Mouse (Mus musculus): Measurements from ENCODE around the gene Kcnmb4. TPM values are rescaled to one million over a fixed set of nuclear protein-coding genes. Genes with fewer than 3 reads are reported as not detected.
A peak's percentile ranks its signal among the peaks of the same experiment; 100 is the strongest.

Gene Kcnmb4
- total and polyA plus RNA-seq, 3 experiments, result 0.80 to 1.1 (median 1.0) TPM

DNA sequence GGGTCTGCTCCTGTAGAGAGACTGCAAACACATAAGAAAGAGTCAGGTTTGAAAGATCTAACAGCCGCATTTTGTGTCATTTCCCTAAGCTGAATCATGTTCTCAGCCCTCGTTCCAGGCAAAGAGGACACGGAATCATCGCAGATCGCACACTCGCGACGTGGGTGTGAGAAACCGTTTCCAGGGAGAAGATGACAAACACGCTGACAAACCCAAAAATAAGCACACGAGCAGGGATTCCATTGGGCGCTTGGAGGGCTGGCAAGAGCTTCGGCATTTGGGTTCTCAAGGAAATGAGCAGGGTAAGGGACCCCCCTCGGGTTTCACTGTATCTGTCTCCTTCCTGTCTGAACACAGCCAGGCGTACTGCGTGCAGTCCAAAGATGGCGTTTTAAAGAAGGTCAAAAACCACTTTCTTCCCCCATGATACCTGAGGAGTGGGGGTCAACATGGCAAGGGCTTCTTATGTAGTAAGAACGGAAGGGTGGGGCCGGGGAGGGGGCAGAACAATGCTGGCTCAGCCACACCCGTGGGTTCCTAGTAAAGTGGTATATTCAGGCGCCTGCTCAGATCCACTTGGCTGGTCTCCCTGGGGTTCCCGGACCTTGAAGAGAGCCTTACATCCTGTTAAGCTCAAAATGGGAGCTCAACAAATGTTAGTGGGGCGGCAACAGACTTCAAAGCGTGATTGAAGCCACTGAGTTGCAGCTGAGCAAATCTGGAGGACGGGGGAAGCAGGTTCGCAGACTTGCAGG, 45.5 kb downstream of the Kcnmb4 start:
- Histone ChIP-seq H3K27me3 (replicated peaks) (no peaks in the 10 kb centered on the region), H3K4me2 (ENCODE audit: insufficient read depth, low read depth, poor library complexity, severe bottlenecking) (no peak overlapping the region), H3K9me3 (replicated peaks; ENCODE audit: low read length) (no peaks in the 10 kb centered on the region), H3K9ac (ENCODE audit: insufficient read depth, low read depth) (no peak overlapping the region), H3K79me2 (replicated peaks; ENCODE audit: control insufficient read depth, extremely low read depth, insufficient read depth, poor library complexity, severe bottlenecking) (no peaks in the 10 kb centered on the region), H3K4me1 (ENCODE audit: control insufficient read depth in 1 of 2, insufficient read depth in 2 of 2) (peaks cover 0 to 8% of the 10 kb centered on the region in 2 experiments; a peak in 1 of 4 replicates), H3K27ac (ENCODE audit: insufficient read depth, low read depth) (no peak overlapping the region), H3K4me3 (replicated peaks in 1 of 3; ENCODE audit: low read depth in 2 of 3, low read length in 2 of 3, poor library complexity in 1 of 3) (no peak overlapping the region), H3K36me3 (replicated peaks in 1 of 2; ENCODE audit: control insufficient read depth in 1 of 2, insufficient read depth in 1 of 2, low read length in 1 of 2) (no peaks in the 10 kb centered on the region)
- no peak for DNase-seq (ENCODE audit: extremely low read depth)
- in situ Hi-C loops (cut with MboI; ENCODE audit: low pct_ligation_motif_present, low pct_unique_long_range_greater_than_20kb, low sequenced_read_pairs), result no loop called here
- dilution Hi-C loops (cut with MboI; ENCODE audit: extremely low pct_ligation_motif_present, extremely low pct_unique_long_range_greater_than_20kb, low sequenced_read_pairs), result no loop called here
- TF ChIP-seq CHD2 (IDR thresholded peaks at IDR 0.05; ENCODE audit: low read length) (no peak), POLR2A (IDR thresholded peaks at IDR 0.05; ENCODE audit: low read depth, low read length) (no peak), RCOR1 (conservative IDR thresholded peaks at IDR 0.05; ENCODE audit: low read depth, low read length) (no peak), ZC3H11A (IDR thresholded peaks at IDR 0.05; ENCODE audit: low read depth, low read length) (no peak), SIN3A (IDR thresholded peaks at IDR 0.05; ENCODE audit: low read length) (no peak), CTCF (conservative IDR thresholded peaks at IDR 0.05 in 1 of 2, IDR thresholded peaks at IDR 0.05 in 1 of 2; ENCODE audit: low read depth in 2 of 2, low read length in 2 of 2) (no peak), TCF12 (IDR thresholded peaks at IDR 0.05; ENCODE audit: low read depth, low read length) (no peak), MYC (IDR thresholded peaks at IDR 0.05; ENCODE audit: low read depth, low read length) (no peak), SMC3 (IDR thresholded peaks at IDR 0.05; ENCODE audit: low read depth, low read length) (no peak), POLR2AphosphoS2 (IDR thresholded peaks at IDR 0.05; ENCODE audit: low read depth, low read length) (no peak), PAX5 (IDR thresholded peaks at IDR 0.05; ENCODE audit: low read length) (no peak), EP300 (IDR thresholded peaks at IDR 0.05; ENCODE audit: low read length) (no peak), USF1 (IDR thresholded peaks at IDR 0.05; ENCODE audit: low read depth, low read length) (no peak), IRF4 (IDR thresholded peaks at IDR 0.05; ENCODE audit: low read depth, low read length) (no peak), RAD21 (IDR thresholded peaks at IDR 0.05; ENCODE audit: low read depth, low read length) (no peak), ETS1 (conservative IDR thresholded peaks at IDR 0.05; ENCODE audit: low read depth, low read length) (no peak), HCFC1 (IDR thresholded peaks at IDR 0.05; ENCODE audit: low read depth, low read length) (no peak), GABPA (IDR thresholded peaks at IDR 0.05; ENCODE audit: insufficient replicate concordance, low read depth, low read length) (no peak), MAFK (IDR thresholded peaks at IDR 0.05; ENCODE audit: insufficient replicate concordance, low read length) (no peak), BHLHE40 (IDR thresholded peaks at IDR 0.05; ENCODE audit: low read depth, low read length) (no peak)

DNA sequence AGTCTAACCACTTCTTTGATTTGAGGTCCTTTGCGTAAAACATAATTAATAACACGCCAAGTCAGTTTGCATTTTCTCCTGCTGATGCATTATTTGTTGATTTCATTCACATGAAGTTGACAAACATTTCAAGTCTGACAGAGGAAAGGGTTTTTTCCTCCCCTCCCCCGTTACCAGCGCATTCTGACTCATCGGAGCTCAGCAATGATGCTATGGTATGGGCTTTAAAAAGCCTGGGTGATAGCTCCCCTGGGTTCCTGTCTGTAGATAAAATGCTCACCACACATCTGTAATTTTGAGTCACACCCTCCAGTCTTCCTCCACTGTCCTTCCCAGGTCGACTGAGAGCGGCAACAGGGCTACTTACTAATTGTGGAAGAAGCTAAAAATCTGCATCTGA, 47.5 kb downstream of the Kcnmb4 start:
- peak overlapping the region; percentile 14; the same call in 1 of the 2 replicates for H3K4me2 ChIP-seq (ENCODE audit: insufficient read depth, low read depth, poor library complexity, severe bottlenecking)
- in situ Hi-C loops (cut with MboI; ENCODE audit: low pct_ligation_motif_present, low pct_unique_long_range_greater_than_20kb, low sequenced_read_pairs), result no loop called here

More for the DNA sequence above, 47.5 kb downstream of the Kcnmb4 start:
- dilution Hi-C loops (cut with MboI; ENCODE audit: extremely low pct_ligation_motif_present, extremely low pct_unique_long_range_greater_than_20kb, low sequenced_read_pairs), result no loop called here
- Histone ChIP-seq H3K27ac (ENCODE audit: insufficient read depth, low read depth) (no peak overlapping the region), H3K79me2 (replicated peaks; ENCODE audit: control insufficient read depth, extremely low read depth, insufficient read depth, poor library complexity, severe bottlenecking) (no peaks in the 10 kb centered on the region; the same call in 1 of the 2 replicates), H3K4me1 (ENCODE audit: control insufficient read depth in 1 of 2, insufficient read depth in 2 of 2) (peaks cover 0 to 8% of the 10 kb centered on the region in 2 experiments; a peak in 1 of 4 replicates), H3K36me3 (replicated peaks in 1 of 2; ENCODE audit: control insufficient read depth in 1 of 2, insufficient read depth in 1 of 2, low read length in 1 of 2) (no peaks in the 10 kb centered on the region), H3K4me3 (replicated peaks in 1 of 3; ENCODE audit: low read depth in 2 of 3, low read length in 2 of 3, poor library complexity in 1 of 3) (no peak overlapping the region), H3K9ac (ENCODE audit: insufficient read depth, low read depth) (no peak overlapping the region), H3K9me3 (replicated peaks; ENCODE audit: low read length) (no peaks in the 10 kb centered on the region), H3K27me3 (replicated peaks) (no peaks in the 10 kb centered on the region)
- peak; percentile 27 for DNase-seq (ENCODE audit: extremely low read depth)
- TF ChIP-seq SIN3A (IDR thresholded peaks at IDR 0.05; ENCODE audit: low read length) (no peak), SMC3 (IDR thresholded peaks at IDR 0.05; ENCODE audit: low read depth, low read length) (no peak), UBTF (IDR thresholded peaks at IDR 0.05; ENCODE audit: low read depth, low read length) (no peak), USF2 (conservative IDR thresholded peaks at IDR 0.05; ENCODE audit: low read depth, low read length) (no peak), CHD1 (IDR thresholded peaks at IDR 0.05; ENCODE audit: low read depth, low read length) (no peak), MAX (IDR thresholded peaks at IDR 0.05; ENCODE audit: low read length) (no peak), GABPA (IDR thresholded peaks at IDR 0.05; ENCODE audit: insufficient replicate concordance, low read depth, low read length) (no peak), MYC (IDR thresholded peaks at IDR 0.05; ENCODE audit: low read depth, low read length) (no peak), CHD2 (IDR thresholded peaks at IDR 0.05; ENCODE audit: low read length) (no peak), POLR2AphosphoS2 (IDR thresholded peaks at IDR 0.05; ENCODE audit: low read depth, low read length) (no peak), PAX5 (IDR thresholded peaks at IDR 0.05; ENCODE audit: low read length) (no peak), EP300 (IDR thresholded peaks at IDR 0.05; ENCODE audit: low read length) (no peak), ZNF384 (IDR thresholded peaks at IDR 0.05; ENCODE audit: low read depth, low read length) (no peak), JUND (conservative IDR thresholded peaks at IDR 0.05; ENCODE audit: low read depth, low read length) (no peak)

Measured in CH12.LX (cell line).